Mouse (Mus musculus) neural tube, embryonic 14.5 days (tissue): Measurements from ENCODE around the gene Lasp1. TPM values are rescaled to one million over a fixed set of nuclear protein-coding genes. Genes with fewer than 3 reads are reported as not detected.

ENCODE experiments used
- ATAC-seq: fragments of 200-750 bp; cut with Nextera tagmentation; 2 replicates; pipeline ENCODE4 v1.8.0; 2017; ENCODE audit warnings: low read depth, mild to moderate bottlenecking, moderate TSS enrichment, moderate library complexity
- H3K27ac ChIP-seq: fragments of 300-500 bp; sonication (generic); 2 replicates; pipeline ENCODE4 v1.5.1; 2014; ENCODE audit warnings: low read depth, mild to moderate bottlenecking, control low read depth, low read length, moderate library complexity, mixed read lengths
- H3K27me3 ChIP-seq: fragments of 300-500 bp; sonication (generic); 2 replicates; pipeline ENCODE4 v1.6.1; 2014; ENCODE audit warnings: low read length; ENCODE audit not compliant: control insufficient read depth, insufficient read depth
- H3K36me3 ChIP-seq: fragments of 300-500 bp; sonication (generic); 2 replicates; pipeline ENCODE4 v1.6.1; 2014; ENCODE audit warnings: low read length, mixed read lengths; ENCODE audit not compliant: control insufficient read depth, insufficient read depth
- H3K4me1 ChIP-seq: fragments of 300-500 bp; sonication (generic); 2 replicates; pipeline ENCODE4 v1.6.1; 2014; ENCODE audit warnings: low read length; ENCODE audit not compliant: control insufficient read depth, insufficient read depth
- H3K4me2 ChIP-seq: fragments of 300-500 bp; sonication (generic); 2 replicates; pipeline ENCODE4 v1.6.1; 2014; ENCODE audit warnings: mild to moderate bottlenecking, low read depth, low read length, control low read depth
- H3K4me3 ChIP-seq: fragments of 300-500 bp; sonication (generic); 2 replicates; pipeline ENCODE4 v1.5.1; 2014; ENCODE audit warnings: low read depth, low read length, control low read depth, mixed read lengths
- H3K9ac ChIP-seq: fragments of 300-500 bp; sonication (generic); replicated peaks from 2 replicates; pipeline ENCODE4 v1.6.1; 2014; ENCODE audit warnings: low read depth, mild to moderate bottlenecking, control low read depth, low read length, mixed read lengths
- H3K9me3 ChIP-seq: fragments of 300-500 bp; sonication (generic); 2 replicates; pipeline ENCODE4 v1.6.1; 2016; ENCODE audit warnings: low read length; ENCODE audit not compliant: control insufficient read depth
- WGBS: fragments of 180-500 bp; shearing (Covaris S2); extraction: QIAGEN DNeasy Blood & Tissue Kit; methylation state at CpG from one replicate; pipeline ENCODE4 v1.1.7; 2014; 5-methylcytosine and 5-hydroxymethylcytosine counted together
- polyA plus RNA-seq: library from polyadenylated mRNA; unstranded; fragments of >200 nt; fragmentation: Nextera tagmentation; extraction: Ambion mirVana; gene quantifications from 2 replicates; pipeline ENCODE4 v1.2.1, GENCODE M21; 2014

Lasp1 gene
- polyA plus RNA-seq, 1 experiment from 2014 or later = 82.9 TPM

DNA sequence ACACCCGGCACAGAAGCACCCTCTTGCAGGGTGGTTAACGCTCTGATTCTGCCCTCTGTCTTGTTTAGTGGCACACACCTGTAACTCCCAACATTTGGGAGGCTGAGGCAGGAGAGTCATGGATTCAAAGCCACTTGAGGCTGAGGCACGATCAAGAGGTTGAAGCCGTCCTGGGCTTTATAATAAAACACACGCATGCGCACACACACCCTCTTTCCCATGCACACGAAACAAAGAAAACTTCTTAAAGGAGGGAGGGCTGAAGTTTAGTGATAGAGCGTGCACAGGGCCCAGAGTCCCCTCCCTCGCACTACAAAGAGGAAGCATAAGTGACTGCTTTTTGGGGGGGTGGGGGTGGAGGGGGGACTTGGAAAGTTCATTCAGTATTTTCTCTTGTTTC lies 27.2 kb downstream of the Lasp1 start:
- H3K4me2 ChIP-seq = no peak overlapping the region
- no peaks in the 10 kb centered on the region for H3K27me3 ChIP-seq
- 88% methylated on average over 9 of the region's 9 CpGs for WGBS
- H3K36me3 ChIP-seq = peaks cover 41% of the 10 kb centered on the region
- H3K27ac ChIP-seq = no peak overlapping the region
- H3K4me3 ChIP-seq = no peak overlapping the region
- ATAC-seq = no peak
- H3K9ac ChIP-seq = no peak overlapping the region
- H3K9me3 ChIP-seq = no peaks in the 10 kb centered on the region
- 0 out of 2 replicates have a peak, but pooled peaks cover 3% of the 10 kb centered on the region for H3K4me1 ChIP-seq

GRCm38 (mm10) chr11:97826414-97826813 lies 27.6 kb downstream of the Lasp1 start:
- H3K4me1 ChIP-seq = 0 out of 2 replicates have a peak, but pooled peaks cover 3% of the 10 kb centered on the region
- ATAC-seq = no peak
- no peak overlapping the region for H3K4me3 ChIP-seq
- H3K4me2 ChIP-seq = no peak overlapping the region
- no peaks in the 10 kb centered on the region for H3K9me3 ChIP-seq
- no peak overlapping the region for H3K9ac ChIP-seq
- WGBS = 78% methylated on average over 7 of the region's 7 CpGs
- no peak overlapping the region for H3K27ac ChIP-seq
- no peaks in the 10 kb centered on the region for H3K27me3 ChIP-seq
- H3K36me3 ChIP-seq = peaks cover 41% of the 10 kb centered on the region

DNA sequence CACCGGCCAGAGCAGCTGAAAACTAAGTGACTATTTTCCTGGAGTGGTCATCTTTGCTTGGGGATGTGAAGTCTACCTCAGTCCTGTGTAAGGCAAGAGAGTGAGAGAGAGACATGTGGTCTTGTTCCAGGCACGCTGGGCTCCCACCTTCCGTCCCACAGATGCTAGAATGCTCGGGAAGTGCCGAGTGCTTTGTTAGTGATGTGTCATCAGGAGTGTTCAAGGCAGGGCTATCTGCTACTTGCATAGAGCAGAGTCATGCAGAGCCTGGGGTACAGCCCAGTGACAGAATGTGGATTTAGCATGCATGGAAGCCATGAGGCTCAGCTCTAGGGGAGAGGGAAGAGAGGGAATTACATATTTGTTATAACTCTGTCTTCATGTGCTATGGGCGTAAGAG lies 28.9 kb downstream of the Lasp1 start:
- Histone ChIP-seq H3K4me2 (no peak overlapping the region), H3K9ac (no peak overlapping the region), H3K4me3 (no peak overlapping the region), H3K4me1 (0 out of 2 replicates have a peak, but pooled peaks cover 3% of the 10 kb centered on the region), H3K27ac (no peak overlapping the region), H3K9me3 (no peaks in the 10 kb centered on the region), H3K36me3 (peaks cover 41% of the 10 kb centered on the region), H3K27me3 (no peaks in the 10 kb centered on the region)
- 87% methylated on average over 6 of the region's 6 CpGs for WGBS
- no peak for ATAC-seq

GRCm38 (mm10) chr11:97829365-97829764 lies 30.6 kb downstream of the Lasp1 start:
- no peaks in the 10 kb centered on the region for H3K27me3 ChIP-seq
- H3K36me3 ChIP-seq = peaks cover 48% of the 10 kb centered on the region
- H3K4me3 ChIP-seq = no peak overlapping the region
- no peak for ATAC-seq
- WGBS = 96% methylated on average over 7 of the region's 7 CpGs
- H3K4me2 ChIP-seq = no peak overlapping the region
- H3K9me3 ChIP-seq = no peaks in the 10 kb centered on the region
- H3K4me1 ChIP-seq = 0 out of 2 replicates have a peak, but pooled peaks cover 3% of the 10 kb centered on the region
- H3K9ac ChIP-seq = no peak overlapping the region
- H3K27ac ChIP-seq = no peak overlapping the region

DNA sequence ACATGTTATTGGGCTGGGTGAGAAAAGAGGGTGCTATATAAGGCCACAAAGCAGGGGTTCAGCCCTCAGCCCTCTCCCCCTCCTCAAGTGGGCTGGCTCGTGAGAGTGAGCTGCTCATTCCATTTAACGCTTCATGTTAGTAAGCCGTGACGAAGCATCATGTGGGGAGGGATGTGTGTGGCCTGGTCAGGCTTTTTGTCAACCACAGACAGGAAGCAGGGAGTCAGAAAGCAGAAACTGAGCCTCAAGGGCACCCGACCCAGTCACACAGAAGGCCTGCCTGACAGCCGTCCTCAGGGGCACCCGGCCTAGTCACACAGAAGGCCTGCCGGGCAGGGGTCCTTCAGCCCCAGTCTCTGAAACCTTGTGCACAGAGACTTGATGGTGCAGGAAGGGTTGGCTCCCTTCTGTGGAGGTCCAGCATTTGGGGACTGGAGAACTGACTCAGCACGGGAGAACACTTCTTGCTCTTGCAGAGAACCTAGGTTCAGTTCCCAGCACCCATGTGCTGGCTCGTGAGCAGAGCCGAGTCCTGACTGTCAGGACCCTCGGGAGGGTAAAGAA lies 31.2 kb downstream of the Lasp1 start:
- no peaks in the 10 kb centered on the region for H3K9me3 ChIP-seq
- H3K27ac ChIP-seq = no peak overlapping the region
- peaks cover 50% of the 10 kb centered on the region for H3K36me3 ChIP-seq
- H3K9ac ChIP-seq = no peak overlapping the region
- H3K27me3 ChIP-seq = no peaks in the 10 kb centered on the region
- no peak overlapping the region for H3K4me3 ChIP-seq
- no peak overlapping the region for H3K4me2 ChIP-seq
- ATAC-seq = no peak
- 84% methylated on average over 12 of the region's 12 CpGs for WGBS
- no peaks in the 10 kb centered on the region for H3K4me1 ChIP-seq

- no peak for ATAC-seq
- no peaks in the 10 kb centered on the region for H3K4me1 ChIP-seq
- no peak overlapping the region for H3K4me3 ChIP-seq
- H3K36me3 ChIP-seq = peaks cover 50% of the 10 kb centered on the region
- H3K27ac ChIP-seq = no peak overlapping the region
- H3K9me3 ChIP-seq = no peaks in the 10 kb centered on the region
- H3K27me3 ChIP-seq = no peaks in the 10 kb centered on the region
- no peak overlapping the region for H3K4me2 ChIP-seq
- H3K9ac ChIP-seq = no peak overlapping the region
- WGBS = 89% methylated on average over 6 of the region's 6 CpGs
Observed at GRCm38 (mm10) chr11:97830501-97830900, 31.7 kb downstream of the Lasp1 start.

DNA sequence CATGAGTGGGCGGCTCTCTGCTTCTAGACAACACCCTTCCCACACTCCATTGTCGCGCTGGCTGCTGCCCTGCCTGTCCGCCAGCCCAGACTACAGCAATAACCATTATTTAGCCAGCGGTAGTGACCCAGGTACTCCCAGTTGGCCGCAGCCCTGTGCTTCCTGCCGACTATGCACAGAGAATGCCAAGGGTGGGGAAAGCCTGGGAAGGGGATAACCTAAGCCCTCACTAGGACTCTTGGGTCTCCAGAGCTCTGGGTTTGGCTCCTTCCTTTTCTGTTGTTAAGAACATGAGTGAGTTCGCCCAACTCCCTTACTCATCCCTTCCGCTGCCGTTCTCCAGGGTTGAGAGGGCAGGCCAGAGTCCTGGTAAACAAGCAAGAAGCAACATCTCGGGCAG lies 33.2 kb downstream of the Lasp1 start:
- Histone ChIP-seq H3K9ac (no peak overlapping the region), H3K36me3 (peaks cover 50% of the 10 kb centered on the region), H3K4me1 (no peaks in the 10 kb centered on the region), H3K9me3 (no peaks in the 10 kb centered on the region), H3K4me3 (no peak overlapping the region), H3K27me3 (no peaks in the 10 kb centered on the region), H3K27ac (no peak overlapping the region), H3K4me2 (no peak overlapping the region)
- WGBS = 64% methylated on average over 11 of the region's 11 CpGs
- no peak for ATAC-seq

- 86% methylated on average over 15 of the region's 15 CpGs for WGBS
- Histone ChIP-seq H3K27ac (no peak overlapping the region), H3K9ac (no peak overlapping the region), H3K27me3 (no peaks in the 10 kb centered on the region), H3K36me3 (peaks cover 42% of the 10 kb centered on the region), H3K4me3 (no peak overlapping the region), H3K4me1 (no peaks in the 10 kb centered on the region), H3K9me3 (no peaks in the 10 kb centered on the region), H3K4me2 (no peak overlapping the region)
- ATAC-seq = no peak
Observed at GRCm38 (mm10) chr11:97833352-97833751, 34.6 kb downstream of the Lasp1 start.

GRCm38 (mm10) chr11:97836541-97836940 lies 37.7 kb downstream of the Lasp1 start:
- ATAC-seq = no peak
- no peaks in the 10 kb centered on the region for H3K27me3 ChIP-seq
- no peaks in the 10 kb centered on the region for H3K4me1 ChIP-seq
- WGBS = 72% methylated on average over 8 of the region's 8 CpGs
- H3K9ac ChIP-seq = no peak overlapping the region
- H3K36me3 ChIP-seq = peaks cover 32% of the 10 kb centered on the region; the same call in 1 of the 2 replicates
- no peak overlapping the region for H3K4me3 ChIP-seq
- H3K9me3 ChIP-seq = no peaks in the 10 kb centered on the region
- H3K4me2 ChIP-seq = no peak overlapping the region
- H3K27ac ChIP-seq = no peak overlapping the region
